Mouse (Mus musculus): Measurements from ENCODE around the gene Cdh23.
"Not testable (repeated sequence)": the region's sequence is repeated elsewhere in the genome, so short reads cannot be mapped to it uniquely, and the experiment has no call there.

The Cdh23 gene

DNA sequence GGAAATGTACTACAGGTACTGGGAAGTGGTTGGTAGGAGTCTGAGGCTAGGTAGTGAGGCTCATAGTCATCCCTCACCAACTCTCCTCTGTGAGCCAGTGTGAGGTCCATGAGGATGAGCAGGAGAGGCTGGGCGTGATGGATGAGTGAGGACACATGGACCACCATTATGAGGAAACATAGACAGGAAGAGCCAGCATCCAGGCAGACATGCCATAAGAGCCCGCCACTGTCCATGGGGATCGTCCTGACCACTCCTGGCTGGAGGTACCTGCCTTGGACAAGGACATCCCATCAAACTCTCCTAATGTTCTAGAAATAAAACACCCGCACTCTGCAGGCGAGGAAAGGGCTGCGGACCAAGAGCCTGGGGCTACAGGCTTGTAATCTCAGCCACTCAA lies at the start of gene Cdh23:
Cdh23 (minus strand) TSS at position 101 of the 400 bp plus-strand sequence.
- DNase-seq (ENCODE audit: low spot score in 2 of 2) = no peak

DNA sequence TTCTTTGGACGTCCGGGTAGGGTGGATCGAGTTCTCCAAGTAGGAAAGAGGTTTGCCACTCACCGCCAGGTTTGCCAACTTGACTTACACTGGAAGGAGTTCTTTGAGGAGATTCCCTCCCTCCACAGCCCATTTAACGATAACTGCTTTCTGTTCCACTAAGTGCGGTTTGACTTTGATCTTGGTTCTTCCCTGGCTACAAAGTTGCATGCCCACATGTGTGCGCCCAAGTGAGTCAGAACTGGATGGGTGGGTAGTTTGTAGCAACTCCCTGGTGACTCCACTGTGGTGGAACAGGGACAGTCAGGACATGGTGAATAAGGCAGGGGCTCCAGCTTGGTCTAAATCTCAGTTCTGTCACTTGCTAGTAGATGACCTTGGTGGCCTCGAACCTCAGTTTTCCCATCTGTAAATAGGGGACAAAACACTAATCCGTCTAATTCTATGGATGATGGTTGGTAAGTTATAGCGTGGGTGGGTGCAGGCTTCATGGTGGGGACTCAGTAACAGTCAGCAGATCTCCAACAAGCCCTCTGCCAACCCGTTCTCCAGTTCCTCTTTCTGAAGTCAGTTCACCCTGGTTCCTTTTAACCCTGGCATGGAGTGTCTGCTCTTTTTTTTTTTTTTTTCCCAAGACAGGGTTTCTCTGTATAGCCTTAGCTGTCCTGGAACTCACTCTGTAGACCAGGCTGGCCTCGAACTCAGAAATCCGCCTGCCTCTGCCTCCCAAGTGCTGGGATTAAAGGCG lies 48.4 kb upstream of the Cdh23 start:
- no peak for DNase-seq (ENCODE audit: low spot score in 2 of 2)

DNA sequence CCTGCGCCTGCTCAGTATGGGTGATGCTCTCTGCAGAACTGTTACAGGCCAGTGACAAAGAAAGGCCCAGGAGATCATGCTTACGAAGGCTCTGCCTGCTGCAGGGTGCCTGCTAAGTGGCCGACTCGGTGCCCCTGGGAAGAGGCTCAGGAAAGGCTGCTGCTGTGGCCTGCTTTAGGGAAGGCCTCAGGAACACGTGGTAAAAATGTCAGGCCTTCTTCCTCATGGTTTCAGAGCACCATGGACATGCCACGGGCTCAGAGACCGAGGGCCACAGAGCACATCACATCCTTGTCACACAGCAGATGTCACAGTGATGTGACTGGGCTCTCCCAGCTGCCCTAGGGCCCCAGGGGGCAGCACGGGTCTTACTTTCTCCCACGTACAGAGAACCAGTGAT lies 47.4 kb upstream of the Cdh23 start:
- DNase-seq (ENCODE audit: low spot score in 2 of 2) = no peak

DNA sequence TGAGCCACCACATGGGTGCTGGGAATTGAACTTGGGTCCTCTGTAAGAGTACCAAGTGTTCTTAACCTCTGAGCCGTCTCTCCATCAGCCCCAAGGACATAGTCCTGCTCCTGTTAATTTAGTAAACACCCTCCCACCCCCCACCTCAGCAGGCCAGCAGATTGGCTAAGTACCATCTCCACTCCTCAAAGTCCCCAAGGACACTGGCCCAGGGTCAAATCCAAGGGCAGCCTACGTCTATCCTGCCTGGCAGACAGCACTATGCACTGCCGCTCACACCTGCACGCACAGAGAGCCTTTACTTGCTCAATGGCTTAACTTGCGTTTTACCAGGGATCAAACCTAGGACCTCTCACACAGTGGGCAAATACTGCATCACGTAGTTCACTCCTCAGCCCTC lies 46.7 kb upstream of the Cdh23 start:
- DNase-seq (ENCODE audit: low spot score in 2 of 2) = no peak

DNA sequence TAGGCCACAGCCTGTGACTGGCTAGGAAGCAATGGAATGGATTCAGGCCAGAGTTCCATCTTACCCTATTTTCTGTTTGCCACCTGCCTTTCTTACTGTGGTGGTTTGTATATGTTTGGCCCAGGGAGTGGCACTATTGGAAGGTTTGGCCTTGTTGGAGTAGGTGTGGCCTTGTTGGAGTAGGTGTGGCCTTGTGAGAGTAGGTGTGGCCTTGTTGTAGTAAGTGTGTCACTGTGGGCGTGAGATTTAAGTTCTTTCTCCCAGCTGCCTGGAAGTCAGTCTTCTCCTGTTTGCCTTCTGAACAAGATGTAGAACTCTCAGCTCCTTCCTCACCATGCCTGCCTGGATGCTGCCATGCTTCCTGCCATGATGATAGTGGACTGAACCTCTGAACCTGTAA lies 46.0 kb upstream of the Cdh23 start:
- DNase-seq (ENCODE audit: low spot score in 2 of 2) = not testable (repeated sequence)

DNA sequence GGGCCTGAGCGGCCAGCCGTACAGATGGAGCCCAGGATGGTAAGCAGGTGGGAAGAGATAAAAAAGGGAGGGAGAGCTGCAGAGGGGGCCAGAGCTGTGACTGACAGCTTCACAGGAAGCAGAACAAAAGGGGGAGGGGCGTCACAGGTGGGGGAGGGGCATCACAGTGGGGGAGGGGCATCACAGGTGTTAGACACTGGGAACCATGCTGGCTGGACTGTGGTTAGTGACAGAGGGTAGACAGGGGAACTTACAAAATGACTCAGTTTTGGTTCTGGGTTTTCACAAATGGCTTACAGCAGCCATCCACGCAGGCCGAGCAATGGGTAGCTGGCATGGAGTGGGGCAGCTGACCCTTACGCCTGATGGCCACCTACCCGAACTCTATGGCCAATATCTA lies 45.1 kb upstream of the Cdh23 start:
- no peak for DNase-seq (ENCODE audit: low spot score in 2 of 2)

DNA sequence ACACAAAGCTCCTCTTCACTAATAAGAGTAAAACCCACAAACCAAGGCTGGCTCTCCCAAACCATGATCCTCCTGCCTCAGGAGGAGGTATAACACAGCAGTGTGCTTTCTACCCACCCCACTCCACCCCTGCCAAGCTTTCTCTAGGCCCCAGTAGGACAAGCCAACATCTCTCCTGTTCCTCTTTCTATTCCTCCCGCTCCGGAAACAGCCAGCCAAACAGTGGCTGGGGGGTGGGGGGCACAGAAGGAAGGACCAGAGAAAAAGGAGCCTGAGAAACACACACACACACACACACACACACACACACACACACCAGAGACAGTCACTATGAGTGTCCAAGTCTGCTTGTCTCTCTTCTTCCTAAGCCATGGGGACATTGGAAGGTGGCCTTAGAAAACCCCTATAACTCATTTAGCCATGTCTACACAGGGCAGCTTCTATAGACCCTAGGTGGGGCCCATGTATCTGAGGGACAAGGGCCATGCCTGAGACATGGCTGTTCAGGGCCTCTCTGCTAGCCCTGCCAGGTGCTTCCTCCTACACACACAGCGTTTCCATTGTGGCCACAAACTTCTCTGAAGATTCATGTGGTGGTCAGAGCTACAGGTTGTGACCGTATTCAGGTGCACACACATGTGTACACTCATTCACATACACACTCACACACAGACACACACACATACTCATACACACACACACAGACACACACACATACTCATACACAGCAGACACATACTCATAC lies 43.5 kb upstream of the Cdh23 start:
- no peak for DNase-seq (ENCODE audit: low spot score in 2 of 2)

DNA sequence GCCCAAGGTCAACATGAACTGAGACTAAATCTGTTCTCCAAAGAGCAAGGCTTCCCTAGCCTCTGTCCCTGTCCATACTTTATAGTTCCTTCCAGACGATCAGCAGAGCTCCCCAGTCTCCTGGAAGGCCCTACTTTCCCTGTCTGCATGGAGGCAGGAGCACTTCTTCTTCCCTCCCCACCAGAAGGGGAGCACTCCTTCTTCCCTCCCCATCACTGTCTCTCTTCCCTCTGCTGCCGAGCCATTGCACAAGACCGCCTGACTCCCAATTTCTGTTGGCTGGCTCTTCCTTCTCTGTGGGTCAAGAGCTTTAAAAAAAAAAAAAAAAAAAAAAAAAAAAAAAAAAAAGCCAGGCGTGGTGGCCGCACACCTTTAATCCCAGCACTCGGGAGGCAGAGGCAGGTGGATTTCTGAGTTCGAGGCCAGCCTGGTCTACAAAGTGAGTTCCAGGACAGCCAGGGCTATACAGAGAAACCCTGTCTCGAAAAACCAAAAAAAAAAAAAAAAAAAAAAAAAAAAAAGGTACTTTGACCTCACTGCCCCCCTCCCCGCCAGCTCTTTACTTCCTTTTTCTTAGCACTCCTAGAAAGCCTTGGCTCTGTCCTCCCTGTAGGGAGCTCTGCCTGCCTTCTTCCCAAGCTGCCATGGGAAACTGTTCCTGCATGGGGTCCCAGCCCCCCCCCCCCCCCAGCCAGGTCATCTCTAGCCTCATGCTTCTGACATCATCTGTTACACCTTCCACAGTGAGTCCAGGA lies 41.8 kb upstream of the Cdh23 start:
- DNase-seq (ENCODE audit: low spot score in 2 of 2) = no peak

DNA sequence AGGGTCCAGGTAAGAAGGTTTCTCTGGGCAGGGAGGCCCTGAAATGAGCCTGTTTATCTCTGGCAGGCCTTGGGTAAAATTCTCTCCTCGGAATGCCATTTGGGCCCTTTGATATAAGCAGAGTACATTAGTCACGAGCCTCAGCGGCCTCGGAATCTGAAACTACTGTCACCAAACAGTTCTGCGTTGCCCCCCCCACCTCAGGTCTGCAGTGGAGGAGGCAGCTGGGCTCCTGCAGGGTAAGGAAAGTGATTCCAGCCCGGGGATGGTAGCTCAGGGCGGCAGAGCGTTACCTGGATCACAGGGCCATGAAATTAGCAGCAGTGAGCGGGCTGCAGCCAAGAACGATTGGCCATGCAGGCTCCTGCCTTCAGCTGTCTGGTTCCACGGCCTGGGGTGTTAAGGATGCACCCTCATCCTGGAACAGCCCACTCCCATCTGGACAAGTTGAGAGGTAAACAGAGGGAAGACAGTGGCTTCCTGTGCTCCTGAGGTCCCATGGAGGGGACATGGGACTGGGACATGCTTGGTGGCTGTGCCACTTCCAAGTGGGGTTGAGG lies 41.0 kb upstream of the Cdh23 start:
- no peak for DNase-seq (ENCODE audit: low spot score in 2 of 2)

DNA sequence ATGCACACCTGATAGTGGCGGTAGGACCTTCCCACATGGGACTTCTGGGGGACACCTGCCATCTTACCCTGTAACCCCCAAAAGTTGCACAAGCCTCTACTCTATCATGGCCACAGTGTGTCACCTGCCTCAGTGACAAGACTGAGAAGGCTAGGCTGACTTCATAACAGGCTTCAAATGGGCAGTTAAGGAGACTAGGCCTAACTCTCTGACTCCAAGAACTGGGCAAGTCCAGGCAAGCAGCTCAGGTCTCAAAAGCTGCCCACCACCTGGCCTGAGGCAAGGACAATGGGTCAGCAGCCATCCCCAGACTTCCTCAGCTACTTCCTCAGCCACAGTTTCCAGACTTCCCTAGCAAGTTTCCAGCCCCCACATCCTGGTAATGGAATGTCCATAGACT lies 39.4 kb upstream of the Cdh23 start:
- DNase-seq (ENCODE audit: low spot score in 2 of 2) = no peak

DNA sequence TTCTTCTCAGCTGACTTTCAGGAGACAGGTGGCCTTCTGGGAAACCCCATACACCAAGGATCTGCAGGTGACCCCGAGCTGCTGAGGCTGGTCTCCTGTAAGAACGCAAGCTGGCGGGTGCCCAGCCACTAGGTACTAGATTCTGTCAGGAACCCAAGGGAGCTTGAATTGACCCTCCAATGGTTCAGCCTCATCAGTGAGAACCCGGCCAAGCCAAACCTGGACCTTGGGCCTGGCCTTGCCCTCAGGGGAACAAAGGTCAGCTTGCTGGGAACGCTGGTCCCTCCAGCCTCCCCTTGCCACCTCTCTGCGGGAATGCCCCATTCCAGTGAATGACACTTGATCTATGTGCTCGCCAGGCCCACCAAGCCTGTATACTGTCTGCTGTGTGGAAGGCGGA lies 37.2 kb upstream of the Cdh23 start:
- no peak for DNase-seq (ENCODE audit: low spot score in 2 of 2)

DNA sequence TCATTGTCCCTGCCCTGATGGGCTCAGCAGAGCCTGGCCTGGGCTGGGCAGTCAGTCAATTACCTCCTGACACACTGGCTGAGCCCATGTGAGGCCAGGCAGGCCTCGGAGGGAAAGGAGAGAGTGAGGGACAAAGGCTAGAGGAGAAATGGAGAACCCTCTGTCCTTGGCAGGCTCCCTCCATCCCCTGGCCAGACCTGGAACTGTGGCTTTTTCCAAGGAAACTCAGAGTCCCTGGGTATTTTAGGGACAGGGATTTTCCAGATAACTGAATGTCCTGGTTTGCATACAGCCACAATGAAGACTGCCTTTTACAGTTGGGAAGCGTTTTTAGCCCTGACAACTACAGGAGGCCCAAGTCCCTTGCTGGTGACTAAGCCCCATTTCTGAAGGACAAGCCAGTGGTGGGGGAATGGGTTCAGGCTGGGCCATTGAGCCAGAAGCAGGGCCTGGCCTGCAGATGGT lies 36.1 kb upstream of the Cdh23 start:
- no peak for DNase-seq (ENCODE audit: low spot score in 2 of 2)

DNA sequence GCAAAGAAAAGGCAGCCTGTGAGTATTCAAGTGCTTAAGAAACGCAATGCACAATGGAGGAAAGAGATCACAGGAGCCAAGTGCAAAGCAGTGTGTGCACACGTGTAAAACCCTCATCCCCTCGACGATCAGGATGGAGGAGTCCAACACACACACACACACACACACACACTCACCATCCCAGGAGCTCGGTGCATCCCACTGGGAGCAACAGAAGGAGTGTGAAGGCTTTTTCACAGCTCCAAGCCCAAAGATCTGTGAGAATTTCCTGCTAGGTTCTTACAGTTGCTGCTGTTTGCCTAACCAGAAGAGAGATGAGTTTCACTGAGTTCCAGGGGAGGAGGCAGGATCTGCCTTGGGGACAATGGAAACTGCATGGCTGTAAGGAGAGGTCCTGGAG lies 35.5 kb upstream of the Cdh23 start:
- no peak for DNase-seq (ENCODE audit: low spot score in 2 of 2)

DNA sequence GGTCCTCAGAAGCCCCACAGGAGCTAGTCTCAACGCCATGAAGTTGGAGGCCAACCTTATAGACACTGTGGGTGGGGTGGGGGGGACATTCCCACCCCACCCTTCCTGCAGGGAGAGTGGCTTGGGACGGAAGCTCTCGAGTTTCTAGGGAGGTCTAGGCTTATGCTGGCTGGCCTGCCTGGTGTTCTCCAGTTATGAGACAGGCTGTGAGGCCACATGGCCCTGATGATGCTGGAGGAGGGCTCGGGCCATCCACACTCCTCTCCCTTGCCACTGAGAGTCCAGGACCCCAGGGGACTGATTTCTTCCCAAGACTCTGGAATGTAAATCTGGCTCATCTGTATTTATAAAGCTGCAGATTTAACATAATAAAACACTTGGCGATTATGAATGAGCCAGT lies 31.0 kb upstream of the Cdh23 start:
- DNase-seq (ENCODE audit: low spot score in 2 of 2) = no peak

DNA sequence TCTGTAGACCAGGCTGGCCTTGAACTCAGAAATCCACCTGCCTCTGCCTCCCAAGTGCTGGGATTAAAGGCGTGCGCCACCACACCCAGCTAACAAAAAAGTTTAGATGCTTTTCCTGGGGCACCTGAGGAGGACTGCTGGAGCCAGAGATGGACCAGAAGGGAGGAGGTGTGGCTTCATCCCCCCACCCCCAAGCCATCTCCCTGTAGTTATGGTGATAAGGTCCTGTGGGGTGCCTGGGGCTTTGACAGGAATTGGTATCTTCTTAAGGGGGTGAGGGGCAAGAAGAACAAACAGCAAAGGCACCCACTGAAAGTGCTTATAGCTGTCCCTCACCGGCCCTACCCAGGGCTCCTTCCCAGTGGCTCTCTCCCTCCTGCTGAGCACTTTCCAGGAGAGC lies 30.6 kb upstream of the Cdh23 start:
- DNase-seq (ENCODE audit: low spot score in 2 of 2) = no peak

DNA sequence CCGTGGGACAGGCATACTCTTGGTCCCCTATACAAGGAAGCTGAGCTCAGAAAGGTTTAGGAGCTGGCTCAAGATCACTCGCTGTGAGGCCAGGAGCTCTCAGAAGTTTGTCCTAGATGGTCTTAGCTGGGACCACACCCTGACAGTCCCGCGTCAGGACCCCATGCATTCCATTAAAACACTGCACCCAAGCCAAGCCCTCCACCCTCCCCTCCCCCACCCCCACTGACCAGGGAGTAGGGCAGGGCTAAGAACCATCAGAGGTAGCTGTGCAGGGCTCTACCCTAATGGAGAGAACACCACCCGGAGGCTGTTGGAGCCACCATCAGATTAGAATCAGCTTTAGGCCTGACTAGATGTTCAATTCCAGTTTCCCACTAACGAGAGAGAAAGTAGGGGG lies 28.2 kb upstream of the Cdh23 start:
- DNase-seq (ENCODE audit: low spot score in 2 of 2) = no peak

DNA sequence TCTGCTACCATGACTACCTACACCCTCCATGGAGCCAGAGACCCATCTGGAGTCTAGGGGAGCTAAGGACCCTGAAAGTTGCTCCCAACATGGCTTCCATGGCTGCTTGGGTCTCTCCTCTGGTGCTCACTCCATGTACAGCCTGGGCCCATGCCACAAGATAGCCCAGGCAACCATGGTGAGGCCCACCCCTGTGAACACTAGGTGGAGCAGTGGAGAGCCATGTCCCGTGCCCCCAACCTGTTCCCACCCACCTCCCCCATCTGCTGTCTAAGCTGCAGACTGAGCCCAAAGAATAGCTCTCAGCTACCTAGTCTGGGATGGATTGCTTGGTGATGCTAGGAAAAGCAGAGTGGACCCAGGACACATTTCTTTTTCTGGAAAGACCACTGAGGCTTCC lies 27.1 kb upstream of the Cdh23 start:
- no peak for DNase-seq (ENCODE audit: low spot score in 2 of 2)

DNA sequence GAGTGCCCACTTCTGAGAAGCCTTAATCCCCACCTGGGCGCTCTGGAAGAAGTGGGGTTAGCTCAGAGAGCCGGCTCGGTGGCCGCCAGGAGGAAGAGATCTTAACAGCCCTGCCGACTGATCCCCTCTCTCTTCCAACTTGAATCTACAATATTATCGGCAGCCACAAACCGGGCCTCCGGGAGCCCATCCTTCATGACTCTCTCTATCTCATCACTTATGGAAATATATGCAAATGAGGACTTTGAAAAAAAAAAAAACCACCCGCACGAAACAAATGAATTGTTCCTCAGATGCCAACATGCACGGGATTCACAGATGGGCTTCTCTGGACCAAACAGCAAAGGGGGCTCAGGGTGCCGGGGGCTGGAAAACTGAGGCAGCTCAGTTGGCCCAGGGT lies 25.4 kb upstream of the Cdh23 start:
- no peak for DNase-seq (ENCODE audit: low spot score in 2 of 2)

DNA sequence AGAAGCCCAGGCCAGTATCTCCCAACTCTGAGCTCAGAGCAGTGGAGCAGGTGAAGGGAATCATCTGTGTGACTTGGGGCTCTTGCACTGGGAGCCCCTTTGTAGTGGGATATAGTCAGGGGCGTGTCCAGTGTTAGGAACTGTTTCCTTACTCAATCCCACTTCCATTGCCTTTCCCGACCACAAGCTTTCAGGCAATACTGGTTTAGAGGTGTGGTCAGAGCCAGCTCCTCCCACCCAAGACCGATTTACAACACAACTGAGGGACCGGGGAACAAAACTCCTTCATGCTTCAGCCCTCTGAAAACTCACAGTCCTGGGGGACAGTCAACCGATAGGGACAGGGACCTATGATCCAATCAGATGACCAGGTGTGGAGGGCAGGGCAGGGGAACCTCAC lies 24.2 kb upstream of the Cdh23 start:
- DNase-seq (ENCODE audit: low spot score in 2 of 2) = no peak

DNA sequence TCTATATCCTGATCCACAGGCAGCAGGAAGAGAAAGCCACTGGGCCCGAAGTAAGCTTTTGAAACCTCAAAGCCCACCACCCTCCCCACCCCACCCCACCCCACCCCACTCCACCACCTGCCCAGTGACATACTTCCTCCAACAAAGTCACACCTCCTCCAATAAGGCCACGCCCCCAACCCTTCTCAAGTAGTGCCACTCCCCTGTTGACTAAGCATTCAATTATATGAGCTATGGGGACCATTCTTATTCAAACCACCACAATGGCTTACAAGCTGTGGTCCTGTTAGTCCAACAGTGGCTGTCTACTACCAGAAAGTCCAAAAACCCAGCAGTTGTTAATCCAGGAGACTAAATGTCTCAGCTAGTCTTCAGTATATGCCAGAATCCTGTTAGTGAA lies 22.2 kb upstream of the Cdh23 start:
- no peak for DNase-seq (ENCODE audit: low spot score in 2 of 2)

DNA sequence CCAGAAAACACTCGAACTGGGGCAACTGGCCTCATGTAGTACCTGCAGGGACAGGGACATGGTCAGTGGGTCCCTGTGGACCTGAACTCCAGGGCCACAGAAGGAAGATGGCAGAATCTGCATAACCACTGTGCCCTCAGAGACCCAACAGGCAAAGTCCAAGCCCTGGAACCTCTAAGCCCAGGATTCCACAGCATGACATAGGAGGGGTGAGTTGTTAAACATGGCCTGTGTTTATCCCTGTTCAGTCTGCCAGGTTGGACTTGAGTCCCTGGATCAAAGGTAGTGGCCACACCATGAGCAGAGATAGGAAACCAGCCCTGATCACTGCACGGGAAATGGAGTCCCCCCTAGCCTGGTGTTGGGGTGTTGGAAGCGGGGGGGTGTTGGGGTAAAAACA lies 20.2 kb upstream of the Cdh23 start:
- DNase-seq (ENCODE audit: low spot score in 2 of 2) = no peak

DNA sequence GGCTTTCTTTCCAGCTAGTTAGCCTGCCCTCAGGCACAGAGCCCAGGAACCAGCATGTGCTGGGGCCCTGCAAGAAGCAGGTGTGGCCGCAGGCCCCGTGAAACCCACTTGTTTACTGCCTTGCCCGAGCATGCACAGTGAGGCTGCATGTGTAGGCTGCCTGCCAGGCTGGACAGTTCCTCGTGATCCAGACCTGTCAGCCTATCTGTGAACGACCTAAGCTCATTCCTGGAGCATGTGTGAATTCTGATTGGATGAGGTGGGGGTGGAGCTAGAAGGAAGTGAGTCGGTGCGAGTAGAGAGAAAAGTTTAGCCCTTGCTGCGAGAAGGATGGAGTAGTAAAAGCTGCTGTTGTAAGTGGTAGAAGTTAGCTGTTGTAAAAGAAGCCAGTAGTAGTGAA lies 16.0 kb upstream of the Cdh23 start:
- DNase-seq (ENCODE audit: low spot score in 2 of 2) = not testable (repeated sequence)
